Mouse (Mus musculus) spleen, postnatal 36 days (tissue): ENCODE results near the gene Ppp1r13b.
A peak's percentile ranks its signal among the peaks of the same experiment; 100 is the strongest.

Experiments used
- DNase-seq, 2 experiments: peaks; one replicate each; pipeline ENCODE4 v3.0.0; 2022; ENCODE audit warnings: low spot score in 2 of 2, mixed read lengths in 1 of 2

Gene Ppp1r13b

DNA sequence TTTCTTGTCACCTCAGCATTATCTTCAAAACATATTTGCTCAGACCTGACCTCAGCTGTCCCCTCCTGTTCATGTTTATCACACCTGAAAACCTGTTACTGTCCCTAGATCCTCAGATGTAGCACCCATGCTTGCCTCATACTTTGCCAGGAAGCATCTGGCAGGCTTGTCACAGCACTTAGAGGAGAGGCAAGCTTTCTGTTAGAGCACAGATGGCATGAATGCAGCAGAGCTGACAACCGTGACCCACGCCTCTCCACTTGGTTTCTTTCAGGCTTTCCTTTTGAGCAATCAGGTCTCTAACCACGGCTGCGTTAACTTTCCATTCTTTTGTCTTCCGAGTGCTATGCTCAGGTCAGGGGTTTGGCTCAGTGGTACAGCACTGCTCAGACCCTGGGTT, 78.5 kb downstream of the Ppp1r13b start:
- no peak for DNase-seq

DNA sequence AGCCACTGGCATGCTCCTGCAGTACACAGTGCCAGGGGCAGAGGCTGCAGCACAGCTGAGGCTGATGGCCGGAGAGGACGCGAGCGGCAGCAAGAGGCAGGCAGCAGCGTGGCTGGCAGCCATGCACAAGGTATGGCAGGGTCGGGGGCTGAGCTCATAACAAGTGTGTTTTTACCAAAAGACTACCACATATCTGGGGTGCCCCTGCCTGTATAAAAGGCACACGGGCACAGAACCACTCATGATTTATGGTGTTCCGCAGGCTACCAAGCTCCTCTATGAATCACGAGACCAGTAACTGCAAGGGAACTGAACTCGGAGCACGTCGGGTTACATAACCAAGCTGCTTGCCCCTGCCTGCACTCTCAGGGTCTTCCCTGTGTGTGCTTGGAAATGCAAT, 80.4 kb downstream of the Ppp1r13b start:
- no peak for DNase-seq

DNA sequence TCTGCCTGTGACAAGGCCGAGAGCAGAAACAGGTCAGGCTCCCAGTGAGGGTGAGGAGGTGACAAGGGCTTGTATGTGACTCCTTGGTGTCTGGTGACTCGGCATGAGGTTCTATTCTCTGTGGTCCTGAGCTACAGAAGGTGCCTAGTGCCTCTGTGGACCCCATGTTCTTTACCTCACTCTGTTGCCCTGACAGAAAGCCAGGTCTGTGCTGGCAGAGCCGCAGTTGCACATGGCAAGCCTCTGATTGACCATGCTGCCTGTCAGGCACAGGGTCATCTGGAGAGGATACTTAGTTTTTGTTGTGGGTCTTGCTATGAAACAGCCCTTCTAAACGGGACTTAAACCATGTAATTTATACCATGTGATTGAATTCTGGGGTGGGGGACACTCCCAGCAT, 86.0 kb downstream of the Ppp1r13b start:
- no peak for DNase-seq

DNA sequence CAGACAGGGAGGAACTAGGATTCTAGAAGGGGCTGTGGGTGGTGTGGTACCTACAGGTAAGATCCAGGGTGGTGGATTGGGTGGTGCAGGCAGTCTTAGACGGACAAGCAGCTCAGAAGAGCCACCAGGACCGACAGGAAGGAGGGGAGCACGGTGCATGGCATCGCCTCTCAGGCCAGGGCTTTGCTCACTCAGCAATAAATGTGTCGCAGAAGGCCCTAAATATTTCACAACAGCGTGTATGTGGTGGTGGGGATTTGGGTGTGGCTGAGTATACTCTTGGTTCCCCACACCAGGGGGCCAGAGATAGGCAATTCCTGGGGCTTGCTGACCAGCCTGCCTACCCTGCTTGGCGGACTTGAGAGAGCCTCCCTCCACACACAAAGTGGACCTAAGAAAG, 87.2 kb downstream of the Ppp1r13b start:
- no peak for DNase-seq

DNA sequence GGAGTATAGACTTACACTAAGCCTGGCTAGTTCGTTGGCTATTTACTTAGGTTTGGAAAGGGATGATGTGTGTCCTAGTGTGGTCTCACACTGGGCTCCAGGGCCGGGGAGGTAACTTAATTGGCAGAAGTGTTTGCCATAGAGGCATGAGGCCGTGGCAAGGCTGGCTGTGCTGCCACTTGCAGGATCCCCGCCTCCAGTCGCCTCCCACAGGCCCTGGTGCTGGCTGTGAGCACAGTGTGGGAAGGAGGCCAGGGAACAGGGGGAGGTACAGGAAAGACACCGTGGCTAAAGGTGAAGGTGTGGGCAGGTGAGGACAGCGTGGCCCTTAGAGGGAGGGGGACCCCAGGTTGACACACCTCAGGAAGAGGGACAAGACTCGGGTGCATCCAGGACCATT, 88.0 kb downstream of the Ppp1r13b start:
- no peak for DNase-seq

DNA sequence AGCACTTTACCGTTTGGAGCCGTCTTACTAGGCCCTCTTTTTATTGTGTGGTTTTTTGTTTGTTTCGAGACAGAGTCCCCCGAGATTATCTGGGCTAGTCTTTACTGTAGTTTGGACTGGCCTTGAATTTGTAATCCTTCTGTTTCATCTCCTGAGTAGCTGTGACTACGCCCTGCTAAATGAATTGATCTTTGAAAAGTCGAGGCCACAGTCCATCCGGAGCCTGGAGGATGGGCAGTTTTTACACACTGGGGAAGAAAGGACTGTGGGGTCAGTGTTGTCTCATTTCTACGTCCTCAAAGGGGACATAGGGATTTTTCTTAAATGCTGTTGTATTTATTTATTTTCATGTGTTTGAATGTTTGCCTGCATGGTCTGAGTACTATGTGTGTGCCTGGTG, 89.9 kb downstream of the Ppp1r13b start:
- no peak for DNase-seq

DNA sequence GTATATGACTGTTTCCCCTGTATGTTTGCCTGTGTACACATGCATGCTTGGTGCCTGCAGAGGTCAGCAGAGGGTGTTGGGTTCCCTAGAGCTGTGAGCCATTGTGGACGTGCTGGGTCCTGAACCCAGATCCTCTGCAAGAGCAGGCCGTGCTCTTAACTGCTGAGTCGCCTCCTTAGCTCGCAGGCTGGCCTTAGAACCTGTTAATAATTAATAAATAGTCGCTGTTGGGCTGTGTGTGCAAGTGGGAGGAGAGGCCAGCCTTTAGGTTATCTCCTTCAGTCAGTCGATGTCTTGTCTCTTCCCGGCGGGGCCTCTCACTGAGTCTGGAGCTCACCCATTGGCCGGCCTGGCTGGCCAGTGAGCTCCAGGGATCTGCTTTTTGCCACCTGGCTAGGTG, 90.9 kb downstream of the Ppp1r13b start:
- no peak for DNase-seq

DNA sequence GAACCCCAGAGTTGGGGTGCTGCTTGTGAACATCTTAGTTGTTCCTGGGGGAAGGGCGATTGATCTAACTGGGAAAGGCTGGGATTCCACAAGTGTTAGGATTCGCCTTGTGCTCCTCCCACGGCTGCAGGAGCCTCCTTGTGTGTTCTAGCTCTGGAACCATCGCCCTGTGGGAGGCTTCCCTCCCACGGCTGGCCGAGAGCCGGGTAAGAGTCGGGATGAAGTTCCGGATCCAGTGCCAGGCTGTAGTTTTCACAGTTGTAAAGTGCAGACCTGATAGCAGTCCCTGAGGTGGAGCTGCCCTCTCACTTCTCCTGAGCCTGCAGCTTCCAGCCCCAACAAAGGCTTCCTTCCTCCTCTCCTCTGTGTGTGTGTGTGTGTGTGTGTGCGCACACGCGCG, 91.4 kb downstream of the Ppp1r13b start:
- DNase-seq, result no peak

DNA sequence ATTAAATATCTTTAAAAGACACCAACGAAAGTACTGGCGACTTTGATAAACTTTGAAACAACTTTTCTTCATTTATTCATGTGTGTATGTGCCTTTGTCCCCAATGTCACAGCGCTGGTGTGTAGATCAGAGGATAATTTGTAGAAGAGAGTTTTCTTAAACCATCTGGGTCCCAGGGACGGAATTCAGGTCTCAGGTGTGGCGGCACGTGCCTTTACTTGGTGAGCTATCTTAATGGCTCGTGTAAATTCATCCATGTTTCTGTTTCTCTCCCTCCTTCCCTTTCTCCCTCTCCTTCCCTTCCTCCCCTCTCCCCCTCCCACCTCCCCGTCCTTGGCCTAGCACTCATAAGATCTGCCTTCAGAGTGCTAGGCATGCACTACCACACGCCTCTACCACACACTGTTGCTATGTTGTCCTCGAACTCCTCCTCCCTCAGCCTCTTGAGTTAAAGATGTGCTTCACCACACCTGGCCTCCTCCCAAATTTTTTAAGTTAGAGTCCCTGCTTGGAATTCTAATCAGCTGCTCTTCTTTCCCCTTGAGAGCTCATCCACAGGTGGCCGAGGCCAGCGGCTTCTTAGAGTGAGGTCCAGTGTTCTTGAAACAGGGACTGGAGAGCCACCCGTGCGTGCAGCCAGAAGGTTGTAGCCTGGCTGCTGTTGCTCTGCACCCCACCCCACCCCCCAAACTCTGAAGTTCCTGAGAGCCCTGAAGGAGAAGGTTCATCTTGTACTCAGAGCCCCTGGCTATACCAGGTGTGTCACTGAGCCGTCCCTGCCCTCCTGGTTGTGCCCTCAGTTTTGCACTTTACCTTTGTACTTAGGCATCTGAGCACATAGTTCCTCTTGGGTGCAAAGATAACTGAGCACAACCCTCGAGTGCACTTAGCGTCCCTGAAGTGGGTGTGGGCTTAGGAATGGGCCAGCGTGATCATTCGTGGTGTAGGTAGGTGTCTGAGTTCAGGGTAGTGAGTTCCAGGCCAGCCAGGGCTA, 92.8 kb downstream of the Ppp1r13b start:
- no peak for DNase-seq

DNA sequence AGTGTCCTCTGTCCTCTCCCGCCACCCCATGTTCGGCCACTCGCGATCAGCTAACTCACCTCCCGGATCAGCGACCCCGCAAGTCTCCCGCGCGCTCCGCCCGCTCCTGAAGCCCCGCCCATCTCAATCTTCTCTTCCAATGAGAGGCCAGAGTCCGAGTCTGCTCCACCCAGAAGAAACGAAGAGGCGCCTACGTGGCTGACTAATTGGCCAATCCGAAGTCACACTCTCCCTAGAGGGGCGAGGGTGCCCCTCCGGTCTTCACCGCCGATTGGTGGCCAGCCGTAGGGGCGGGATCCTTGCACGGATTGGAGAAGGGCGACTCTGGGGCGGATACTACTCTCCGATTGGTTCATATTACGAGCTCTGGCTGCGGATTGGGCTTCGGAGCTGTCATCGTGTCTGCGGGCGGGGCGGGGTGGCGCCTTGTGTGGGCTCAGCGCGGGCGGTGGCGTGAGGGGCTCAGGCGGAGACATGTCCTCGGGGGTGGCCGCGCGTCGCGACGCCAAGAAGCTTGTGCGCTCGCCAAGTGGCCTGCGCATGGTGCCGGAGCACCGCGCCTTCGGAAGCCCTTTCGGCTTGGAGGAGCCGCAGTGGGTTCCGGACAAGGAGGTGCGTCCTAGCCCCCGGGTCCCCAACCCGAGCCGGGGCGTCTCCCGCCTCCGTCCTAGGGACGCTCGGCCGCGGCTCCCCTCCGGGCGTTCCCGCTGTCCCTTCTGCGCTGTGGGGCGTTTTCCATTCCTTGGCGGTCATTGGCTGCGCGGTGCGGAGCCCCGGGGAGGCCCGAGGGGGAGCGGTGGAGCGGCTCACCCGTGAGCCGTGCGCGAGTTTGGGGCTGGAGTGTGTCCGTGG, 93.9 kb downstream of the Ppp1r13b start, which contains the start of the genes Xrcc3 and Zfyve21:
Xrcc3 (minus strand) TSS at position 108 of the 852 bp plus-strand sequence.
Zfyve21 (plus strand) TSS at position 405 of the 852 bp plus-strand sequence.
- peak; percentile 99 for DNase-seq

DNA sequence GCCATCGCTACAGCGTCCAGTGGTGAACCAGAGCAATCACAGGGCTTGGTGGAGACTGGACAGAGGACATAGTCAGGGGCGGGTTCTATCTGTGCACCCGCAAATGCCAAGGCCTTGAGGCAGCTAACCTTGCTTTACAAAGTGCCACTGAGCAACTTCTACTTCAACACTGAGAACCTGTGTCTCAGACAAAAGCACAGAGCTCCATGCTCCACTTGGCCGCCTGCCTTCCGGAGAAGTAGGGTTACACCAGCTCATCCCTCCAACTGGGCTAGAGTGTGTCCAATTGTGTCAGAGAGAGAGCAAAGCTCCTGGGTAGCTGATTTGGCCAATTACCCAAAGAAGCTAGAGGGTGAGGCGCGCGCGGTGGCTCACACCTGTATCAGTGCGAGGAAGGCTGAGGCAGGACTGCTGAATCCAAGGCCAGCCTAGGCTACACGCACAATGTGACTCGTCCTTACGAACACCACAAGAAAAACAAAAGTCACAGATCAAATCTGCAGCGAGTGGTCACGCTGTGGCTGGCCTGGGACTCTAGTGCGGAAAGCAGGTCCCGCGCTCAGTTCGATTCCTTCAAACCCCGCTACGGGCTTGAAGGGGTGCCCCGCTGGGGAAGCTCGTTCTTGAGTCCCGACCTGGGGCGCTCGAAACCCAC, 94.7 kb downstream of the Ppp1r13b start:
- no peak for DNase-seq

DNA sequence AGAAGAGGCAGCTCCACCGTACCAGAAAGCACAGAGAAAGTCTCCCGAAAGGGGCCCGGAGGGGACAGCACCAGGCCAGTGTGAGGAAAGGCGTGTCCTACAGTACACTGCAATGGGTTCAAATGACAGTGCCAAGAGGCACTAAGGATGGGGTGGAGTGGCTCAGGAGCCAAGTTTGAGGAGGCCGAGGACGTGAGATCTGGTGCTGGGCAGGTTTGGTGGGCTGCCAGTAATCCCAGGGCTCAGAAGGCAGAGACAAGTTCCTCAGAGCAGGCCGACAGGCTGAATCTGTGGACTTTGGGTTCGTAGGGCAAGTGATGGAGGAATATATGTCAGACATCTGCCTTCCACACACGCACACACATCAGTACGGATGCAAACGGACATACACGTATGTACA, 95.3 kb downstream of the Ppp1r13b start:
- DNase-seq, result no peak

DNA sequence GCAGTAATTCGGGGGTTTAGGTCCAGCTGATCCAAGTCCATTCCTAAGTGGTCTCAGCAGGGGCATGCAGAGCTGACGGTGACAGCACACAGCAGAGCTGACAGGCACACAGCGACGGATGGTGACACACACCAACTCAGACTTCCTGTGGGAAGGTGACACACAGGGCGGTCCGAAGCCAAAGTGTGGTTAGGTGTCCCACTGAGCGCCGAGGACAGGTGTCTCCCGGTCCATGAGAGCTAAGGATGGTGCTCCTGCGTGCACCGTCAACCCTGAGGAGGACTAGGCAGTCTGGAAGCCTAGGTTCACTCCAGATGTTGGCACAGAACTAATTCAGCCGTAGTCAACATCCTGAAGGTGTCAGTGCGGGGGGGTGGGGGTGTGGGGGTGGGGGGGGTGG, 95.8 kb downstream of the Ppp1r13b start:
- DNase-seq, result no peak

DNA sequence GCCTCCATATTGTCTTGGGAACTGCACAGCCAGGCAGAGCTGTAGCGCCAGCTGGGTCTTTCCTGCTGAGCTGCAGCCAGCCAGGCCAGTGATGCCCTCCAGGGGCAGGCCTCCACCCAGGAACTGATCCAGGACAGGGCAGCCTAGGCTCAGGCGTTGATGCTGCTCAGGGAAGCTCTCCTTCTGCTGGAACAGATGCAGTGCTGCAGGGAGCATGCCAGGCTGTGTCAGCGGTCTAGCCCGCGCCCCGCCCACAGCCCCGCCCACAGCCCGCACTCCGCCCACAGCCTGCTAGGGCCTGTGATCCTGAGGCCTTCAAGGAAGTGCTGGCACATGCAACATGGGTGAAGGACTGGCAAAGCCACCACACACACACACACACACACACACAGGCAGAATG, 98.1 kb downstream of the Ppp1r13b start:
- peak; percentile 41 to 51 for DNase-seq

DNA sequence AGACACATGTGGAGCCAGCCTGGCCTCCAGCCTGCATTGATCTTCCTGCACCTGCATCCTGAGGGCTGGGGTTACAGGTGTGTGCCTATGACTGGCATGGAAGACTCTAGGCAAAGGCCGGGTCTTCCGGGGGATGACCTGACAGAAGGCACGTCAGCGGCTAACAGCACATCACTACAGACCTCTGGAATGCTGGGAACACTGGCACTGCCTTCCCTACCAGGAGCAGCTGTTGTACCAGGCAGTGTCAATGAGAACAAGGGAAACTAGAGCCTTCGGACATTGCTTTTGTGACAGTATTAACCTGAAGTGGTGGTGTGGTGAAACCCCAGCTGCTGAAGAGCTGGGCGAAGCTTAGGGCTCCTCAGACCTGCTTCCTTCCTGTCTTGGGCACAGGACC, 99.1 kb downstream of the Ppp1r13b start:
- DNase-seq, result no peak

DNA sequence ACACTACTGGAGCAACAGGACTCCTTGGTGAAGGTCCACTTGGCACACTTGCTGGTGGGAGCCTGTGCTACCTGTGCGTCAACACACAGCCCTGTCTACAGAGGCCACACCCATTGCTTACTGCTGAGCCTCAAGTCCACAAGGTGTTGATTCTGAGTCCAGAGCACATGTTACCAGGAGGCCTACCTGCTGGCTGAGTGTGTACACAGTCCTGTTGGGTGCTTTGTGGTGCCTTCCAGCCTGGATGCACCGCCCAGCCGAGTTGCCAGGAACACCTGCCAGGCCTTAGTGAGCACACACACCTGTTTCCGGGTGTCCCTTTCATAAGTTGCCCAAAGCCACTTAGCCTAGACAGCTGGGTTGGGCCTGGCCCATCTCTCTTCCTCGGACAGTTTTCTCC, 104.4 kb downstream of the Ppp1r13b start:
- no peak for DNase-seq

DNA sequence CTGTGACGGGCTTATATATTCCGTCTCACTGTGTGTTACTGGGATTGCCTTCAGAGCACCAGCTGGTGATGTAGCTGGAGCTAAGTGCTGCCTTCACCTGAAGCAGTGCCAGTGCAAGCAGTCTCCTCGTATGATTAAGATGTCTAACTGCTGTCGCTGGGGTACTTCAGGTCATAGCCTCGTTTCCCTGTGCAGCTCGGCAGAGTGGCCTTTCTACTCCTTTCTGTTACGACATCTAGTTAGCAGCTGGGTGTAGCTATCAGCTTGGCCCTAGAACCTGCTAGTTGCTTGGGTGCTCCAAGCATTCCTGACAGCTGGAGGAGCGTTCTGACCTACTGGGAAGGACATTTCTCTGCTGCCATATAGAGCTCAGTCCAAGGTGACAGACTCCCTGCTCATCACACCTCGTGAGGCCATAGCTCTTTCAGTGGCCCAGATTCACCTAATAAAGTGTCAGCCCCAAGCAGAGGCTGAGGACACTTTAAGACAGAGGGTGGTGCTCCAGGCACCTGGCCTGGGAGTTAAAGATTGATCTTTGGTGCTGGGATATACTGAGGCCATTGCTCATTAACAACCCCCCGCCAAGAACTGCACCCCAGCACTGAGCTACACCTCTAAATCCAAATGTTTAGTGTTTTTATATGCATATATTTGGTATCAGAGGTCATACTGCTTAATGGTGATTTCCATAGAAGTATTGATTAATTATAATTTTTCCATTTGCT, 107.3 kb downstream of the Ppp1r13b start:
- no peak for DNase-seq

DNA sequence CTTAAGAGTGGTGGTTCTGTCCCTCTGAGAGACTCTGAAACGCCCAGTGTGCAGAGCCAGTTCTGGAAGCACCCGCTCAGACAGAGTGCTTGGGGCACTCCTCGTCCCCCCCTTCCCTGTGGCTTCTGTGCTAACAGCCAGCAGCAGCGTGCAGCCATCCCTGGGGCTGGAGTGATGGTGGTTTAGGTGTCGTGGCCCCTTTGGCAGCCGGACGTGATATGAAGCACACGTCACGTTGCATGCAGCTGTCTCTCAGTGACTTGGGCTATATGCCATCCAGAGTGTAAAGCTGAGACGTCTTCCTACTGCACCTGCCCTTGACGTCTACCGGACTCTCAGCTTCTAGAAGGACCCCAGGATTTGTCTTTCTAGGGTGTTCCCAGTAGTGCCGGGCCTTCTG, 109.4 kb downstream of the Ppp1r13b start:
- no peak for DNase-seq

DNA sequence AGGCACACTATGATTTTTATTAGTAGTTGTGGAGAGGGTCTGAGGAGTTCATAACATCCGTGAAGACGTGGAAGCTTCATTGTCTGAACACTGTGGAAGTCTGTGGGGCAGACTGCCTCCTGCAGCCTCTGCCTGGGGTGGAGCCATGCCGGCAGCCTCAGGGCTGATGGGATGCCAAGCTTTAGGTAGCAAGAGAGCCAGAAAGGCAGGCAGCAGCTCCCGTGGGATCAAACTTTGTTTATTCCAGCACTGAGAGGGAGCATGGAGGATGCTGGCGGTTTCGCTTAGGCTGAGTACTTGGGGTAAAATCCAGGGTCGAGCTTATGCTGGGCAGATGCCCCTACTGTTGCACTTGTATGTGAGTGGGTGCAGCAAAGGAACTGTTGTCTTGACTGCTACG, 110.7 kb downstream of the Ppp1r13b start:
- no peak for DNase-seq

DNA sequence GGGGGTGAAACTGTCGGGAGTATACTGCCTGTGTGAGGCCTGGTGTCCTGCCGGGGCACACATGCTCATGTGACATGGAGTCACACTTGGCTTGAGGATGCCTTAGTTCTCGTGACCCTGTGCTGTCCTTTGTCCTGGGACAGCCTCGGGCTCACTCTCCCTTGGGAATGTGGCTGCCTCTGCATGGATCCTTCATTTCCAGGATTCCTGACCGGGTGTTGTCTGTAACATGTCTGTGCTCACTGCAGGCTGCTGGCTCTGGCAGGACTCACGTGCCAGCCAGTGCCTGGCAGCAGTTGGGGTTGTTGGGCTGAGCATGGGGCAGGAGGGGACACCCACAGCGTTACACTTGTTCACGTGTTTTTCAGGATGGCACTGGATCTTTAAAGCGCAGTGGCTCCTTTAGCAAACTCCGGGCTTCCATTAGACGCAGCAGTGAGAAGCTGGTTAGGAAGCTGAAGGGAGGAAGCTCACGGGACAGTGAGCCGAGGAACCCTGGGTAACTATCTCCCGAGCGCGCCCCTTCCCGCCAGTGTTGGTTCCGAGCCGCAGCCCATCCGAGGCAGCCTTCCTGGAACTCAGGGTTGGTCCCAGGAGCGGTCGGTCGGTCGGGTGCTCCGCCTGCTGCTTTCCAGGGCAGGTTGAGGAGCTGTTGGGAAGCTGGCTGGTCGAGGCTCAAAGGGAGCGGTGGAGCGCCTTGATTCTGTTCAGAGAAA, 112.6 kb downstream of the Ppp1r13b start:
- DNase-seq, result no peak
